18 mouse cellular contexts compared by ENCODE assay signal in the genomic region with DNA sequence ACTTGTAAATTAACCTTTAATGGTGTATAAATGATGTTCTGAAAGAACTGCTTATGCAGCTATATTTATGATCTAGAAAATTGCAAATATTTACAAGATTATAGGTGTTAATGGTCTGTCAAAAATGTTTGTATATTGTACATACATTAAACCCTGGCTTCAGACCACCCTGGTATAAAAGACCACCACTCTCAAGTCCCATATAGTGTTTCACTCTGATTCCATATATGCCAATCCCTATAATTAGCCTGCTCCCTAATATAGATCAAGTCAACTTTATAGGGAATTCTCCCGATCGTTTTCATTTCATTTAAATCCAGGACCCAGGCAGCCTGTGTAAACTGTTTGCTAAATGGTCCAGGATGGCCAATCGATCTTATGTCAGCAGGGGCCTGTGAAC.
"Had no signal": no experiment of that assay in that cellular context is flagged by ENCODE, and none has a peak within 500 bp of the region (broad histone marks: within the 10 kb centered on the region; RNA-seq: fewer than 3 reads in every experiment).

No protein-coding gene starts in this region.

- H3K9ac ChIP-seq: liver, embryonic 12.5 days; liver, embryonic 14.5 days; midbrain, embryonic 12.5 days; neural tube, embryonic 13.5 days; neural tube, embryonic 15.5 days had no signal

- H3K27ac ChIP-seq: liver, embryonic 12.5 days; liver, embryonic 14.5 days; midbrain, embryonic 12.5 days; neural tube, embryonic 13.5 days; neural tube, embryonic 15.5 days had no signal

- H3K27me3 ChIP-seq: liver, embryonic 12.5 days; midbrain, embryonic 12.5 days; neural tube, embryonic 13.5 days; neural tube, embryonic 15.5 days had no signal

- H3K9me3 ChIP-seq: liver, embryonic 12.5 days; midbrain, embryonic 12.5 days; neural tube, embryonic 13.5 days; neural tube, embryonic 15.5 days had no signal

- H3K4me2 ChIP-seq: liver, embryonic 12.5 days; midbrain, embryonic 12.5 days; neural tube, embryonic 13.5 days; neural tube, embryonic 15.5 days had no signal

- H3K4me1 ChIP-seq: liver, embryonic 12.5 days; neural tube, embryonic 13.5 days had no signal

- H3K36me3 ChIP-seq: liver, embryonic 12.5 days; midbrain, embryonic 12.5 days; neural tube, embryonic 13.5 days; neural tube, embryonic 15.5 days had no signal

- ATAC-seq: liver, embryonic 12.5 days; midbrain, embryonic 16.5 days had no signal

- DNase-seq: lung, adult 2 months; lung, postnatal 14 days; lung, postnatal 4 days; retina, postnatal 1 day; right cerebral cortex, adult 18-20 months; right cerebral cortex, postnatal 25 days; right cerebral cortex, postnatal 4 days; spleen, adult 18-20 months; thymus, adult 18-20 months; thymus, postnatal 14 days; thymus, postnatal 36 days had no signal

- H3K4me3 ChIP-seq: liver, embryonic 12.5 days; midbrain, embryonic 12.5 days; myocyte; neural tube, embryonic 13.5 days; neural tube, embryonic 15.5 days had no signal
